Comparison of ENCODE assay signal across 8 mouse cellular contexts in the genomic region with DNA sequence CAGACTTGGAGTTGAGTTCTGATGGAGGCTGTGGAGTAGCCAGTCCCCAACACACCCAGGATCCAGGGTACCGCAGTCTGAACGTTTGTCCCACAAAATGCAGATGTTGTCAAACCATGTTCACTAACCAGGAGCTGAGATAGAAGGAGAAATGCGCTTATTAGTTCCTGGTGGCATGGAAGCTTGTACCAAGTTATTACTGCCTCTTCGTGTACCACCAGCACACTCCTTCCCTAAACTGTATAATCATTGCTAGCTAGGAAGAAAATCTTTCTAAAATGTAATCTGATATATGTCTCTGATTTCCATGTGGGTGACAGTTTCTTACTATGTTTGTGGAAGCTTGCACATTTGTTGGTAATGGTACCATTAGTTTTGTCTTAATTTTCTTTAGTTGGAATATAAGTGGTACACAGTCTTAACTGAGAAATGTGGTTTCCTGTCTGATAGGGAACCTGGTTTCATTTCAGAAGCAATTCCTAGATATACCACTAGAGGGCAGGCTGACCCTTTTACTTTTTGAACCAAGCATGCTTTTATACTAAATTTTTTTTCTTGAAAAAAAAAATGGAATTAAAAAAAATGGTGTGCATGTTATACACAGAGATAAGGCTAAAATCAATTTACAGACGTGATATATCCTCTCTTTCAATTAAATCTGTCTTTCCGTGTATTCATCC.
DNase-seq lines count a peak whose midpoint lies in the region; ATAC-seq and TF ChIP-seq lines count a peak whose summit lies in the region.

No protein-coding gene starts in this region.

- H3K4me1 ChIP-seq in cerebellum, adult 2 months (ENCODE audit: control insufficient read depth, insufficient read depth, low read length), result no peaks in the 10 kb centered on the region
- no peaks in the 10 kb centered on the region for H3K4me1 ChIP-seq in ES-Bruce4 (ENCODE audit: control insufficient read depth, insufficient read depth, low read length)
- H3K4me1 ChIP-seq in embryonic facial prominence, embryonic 14.5 days (ENCODE audit: control insufficient read depth, insufficient read depth, low read length), result no peaks in the 10 kb centered on the region

- DNase-seq in cerebellum, adult 2 months, result peak in 1 of 2 experiments; percentile 18
- DNase-seq in cerebellum, adult 11 months, result no peak
- peak; percentile 20 to 41 for DNase-seq in kidney, postnatal 36 days
- no peak for DNase-seq in kidney, postnatal 4 days
- DNase-seq in embryonic facial prominence, embryonic 14.5 days (ENCODE audit: low spot score), result peak; percentile 33
- peak; percentile 33 for DNase-seq in retina, adult 2 months (ENCODE audit: low read depth, low spot score)
- no peak for DNase-seq in testis, postnatal 14 days (ENCODE audit: low spot score)

- no peak overlapping the region for H3K4me2 ChIP-seq in embryonic facial prominence, embryonic 14.5 days (ENCODE audit: low read depth, low read length)

- no peaks in the 10 kb centered on the region for H3K36me3 ChIP-seq in ES-Bruce4 (ENCODE audit: control insufficient read depth, insufficient read depth, low read length, poor library complexity, severe bottlenecking)
- H3K36me3 ChIP-seq in embryonic facial prominence, embryonic 14.5 days (ENCODE audit: control insufficient read depth, insufficient read depth, low read length), result no peaks in the 10 kb centered on the region

- H3K27ac ChIP-seq in cerebellum, adult 2 months (ENCODE audit: insufficient read depth, low read length), result no peak overlapping the region
- H3K27ac ChIP-seq in ES-Bruce4 (ENCODE audit: insufficient read depth, low read length), result no peak overlapping the region
- H3K27ac ChIP-seq in embryonic facial prominence, embryonic 14.5 days (replicated peaks; ENCODE audit: low read depth, low read length), result no peak overlapping the region

- H3K4me3 ChIP-seq in cerebellum, adult 2 months (replicated peaks; ENCODE audit: insufficient read depth, low read depth, low read length), result no peak overlapping the region
- H3K4me3 ChIP-seq in ES-Bruce4 (ENCODE audit: low read depth, low read length), result no peak overlapping the region
- H3K4me3 ChIP-seq in embryonic facial prominence, embryonic 14.5 days (ENCODE audit: low read depth, low read length), result no peak overlapping the region

- TF ChIP-seq POLR2A in cerebellum, adult 2 months (IDR thresholded peaks at IDR 0.05; ENCODE audit: borderline replicate concordance, insufficient read depth, low read length), result no peak
- no peak for TF ChIP-seq POLR2A in ES-Bruce4 (IDR thresholded peaks at IDR 0.05; ENCODE audit: insufficient read depth, low read length)

- WGBS in cerebellum, adult 2 months, result 58% methylated on average over 6 of the region's 6 CpGs
- WGBS in embryonic facial prominence, embryonic 14.5 days, result 56% methylated on average over 6 of the region's 6 CpGs

- no peaks in the 10 kb centered on the region for H3K9me3 ChIP-seq in ES-Bruce4 (replicated peaks; ENCODE audit: control insufficient read depth, insufficient read depth, low read length, poor library complexity, severe bottlenecking)
- no peaks in the 10 kb centered on the region for H3K9me3 ChIP-seq in embryonic facial prominence, embryonic 14.5 days (ENCODE audit: control insufficient read depth, low read length)

- H3K27me3 ChIP-seq in cerebellum, adult 2 months (ENCODE audit: control insufficient read depth, insufficient read depth, low read length), result no peaks in the 10 kb centered on the region
- H3K27me3 ChIP-seq in ES-Bruce4 (ENCODE audit: control insufficient read depth, insufficient read depth, low read length, poor library complexity, severe bottlenecking), result no peaks in the 10 kb centered on the region
- H3K27me3 ChIP-seq in embryonic facial prominence, embryonic 14.5 days (replicated peaks; ENCODE audit: control insufficient read depth, insufficient read depth, low read length), result no peaks in the 10 kb centered on the region

- TF ChIP-seq CTCF in cerebellum, adult 2 months (IDR thresholded peaks at IDR 0.05; ENCODE audit: borderline replicate concordance, insufficient read depth, low read depth, low read length), result peak; percentile 42
- TF ChIP-seq CTCF in ES-Bruce4 (IDR thresholded peaks at IDR 0.05; ENCODE audit: low read depth, low read length), result peak; percentile 1

- no peak overlapping the region for H3K9ac ChIP-seq in ES-Bruce4 (ENCODE audit: low read depth, poor library complexity, severe bottlenecking)
- H3K9ac ChIP-seq in embryonic facial prominence, embryonic 14.5 days (ENCODE audit: low read depth, low read length), result no peak overlapping the region

- TF ChIP-seq EP300 in ES-Bruce4 (IDR thresholded peaks at IDR 0.05; ENCODE audit: insufficient read depth, low read depth, low read length), result no peak

- no peak for ATAC-seq in embryonic facial prominence, embryonic 14.5 days (ENCODE audit: low read depth)

Comparison
In these comparisons a context has a peak if more than half of its experiments do, and no peak if none do; other contexts are left out.
1. DNase-seq: peak in kidney, postnatal 36 days (2 of 2), embryonic facial prominence, embryonic 14.5 days (single experiment) and retina, adult 2 months (single experiment); none in cerebellum, adult 11 months (single experiment), kidney, postnatal 4 days (0 of 2) and testis, postnatal 14 days (single experiment).